Mouse (Mus musculus): Measurements from ENCODE around the gene Hrg.
A peak's percentile ranks its signal among the peaks of the same experiment; 100 is the strongest.
"Not testable (repeated sequence)": the region's sequence is repeated elsewhere in the genome, so short reads cannot be mapped to it uniquely, and the experiment has no call there.

Gene Hrg

GRCm38 (mm10) chr16:22950840-22951395 is at the start of gene Hrg:
Hrg (plus strand) TSS chr16:22951072.
- no peak for DNase-seq (ENCODE audit: low spot score)

- no peak for DNase-seq (ENCODE audit: low spot score)
Observed at GRCm38 (mm10) chr16:22901326-22901725, 49.5 kb upstream of the Hrg start.

DNA sequence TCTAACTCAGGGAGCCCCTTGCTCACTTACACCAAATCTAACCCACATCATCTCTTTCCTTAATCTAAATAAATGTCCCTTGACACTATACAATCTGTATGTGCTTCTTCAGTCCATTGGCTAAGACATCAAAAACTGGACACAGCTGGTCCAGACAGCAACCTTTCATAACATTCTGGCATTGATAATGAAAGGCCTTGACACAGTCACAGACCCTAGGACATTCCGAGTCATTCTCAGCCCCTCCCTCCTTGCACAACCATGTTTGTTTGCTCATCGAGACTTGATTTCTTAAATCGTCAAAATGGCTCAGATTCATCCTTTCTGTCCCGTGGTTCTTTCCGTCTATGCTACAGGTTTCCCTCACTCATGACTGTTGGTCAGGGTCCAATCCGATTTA is 41.6 kb upstream of the Hrg start:
- no peak for DNase-seq (ENCODE audit: low spot score)

DNA sequence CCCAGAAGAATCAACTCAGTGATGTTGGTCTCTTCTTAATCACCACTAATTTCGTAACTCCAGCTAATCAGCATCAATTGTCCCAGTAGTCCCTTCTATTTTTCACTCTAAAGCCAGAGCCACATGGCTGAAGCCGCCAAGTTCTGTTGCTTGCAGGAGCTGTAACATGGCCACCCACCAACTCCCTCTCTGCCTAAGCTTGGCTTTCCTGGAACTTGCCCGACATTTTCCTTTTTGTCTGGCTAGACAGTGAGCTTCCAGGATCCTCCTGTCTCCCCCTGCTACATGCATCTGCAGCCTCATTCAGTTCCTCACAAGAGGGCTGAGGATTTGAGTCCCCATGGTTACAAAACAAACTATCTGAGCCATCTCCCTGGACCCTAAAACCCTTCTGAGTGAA is 38.9 kb upstream of the Hrg start:
- no peak for DNase-seq (ENCODE audit: low spot score)

GRCm38 (mm10) chr16:22912886-22913285 is 38.0 kb upstream of the Hrg start:
- DNase-seq (ENCODE audit: low spot score): no peak

DNA sequence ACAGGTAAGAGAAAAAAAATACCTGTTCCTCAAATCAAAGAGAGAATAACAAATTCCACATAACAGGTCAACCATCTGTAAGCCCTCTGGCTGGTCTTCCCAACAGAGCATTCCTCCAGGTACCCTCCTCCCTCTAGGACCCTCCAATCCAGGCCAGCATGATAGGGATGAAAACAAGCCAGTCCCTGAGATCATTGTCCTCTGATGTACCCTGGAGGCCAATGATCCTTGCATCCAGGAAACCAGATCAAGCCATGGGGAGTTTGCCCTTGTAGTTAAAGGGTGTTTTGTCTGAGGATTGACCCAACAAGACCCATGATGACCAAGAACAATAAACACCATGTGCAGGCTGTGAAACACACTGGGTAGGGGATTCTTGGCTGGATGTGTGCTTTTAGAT is 36.6 kb upstream of the Hrg start:
- no peak for DNase-seq (ENCODE audit: low spot score)

- no peak for DNase-seq (ENCODE audit: low spot score)
Observed at GRCm38 (mm10) chr16:22918034-22918433, 32.8 kb upstream of the Hrg start, which contains the start of gene Fetub. Fetub (plus strand) TSS chr16:22918334.

DNA sequence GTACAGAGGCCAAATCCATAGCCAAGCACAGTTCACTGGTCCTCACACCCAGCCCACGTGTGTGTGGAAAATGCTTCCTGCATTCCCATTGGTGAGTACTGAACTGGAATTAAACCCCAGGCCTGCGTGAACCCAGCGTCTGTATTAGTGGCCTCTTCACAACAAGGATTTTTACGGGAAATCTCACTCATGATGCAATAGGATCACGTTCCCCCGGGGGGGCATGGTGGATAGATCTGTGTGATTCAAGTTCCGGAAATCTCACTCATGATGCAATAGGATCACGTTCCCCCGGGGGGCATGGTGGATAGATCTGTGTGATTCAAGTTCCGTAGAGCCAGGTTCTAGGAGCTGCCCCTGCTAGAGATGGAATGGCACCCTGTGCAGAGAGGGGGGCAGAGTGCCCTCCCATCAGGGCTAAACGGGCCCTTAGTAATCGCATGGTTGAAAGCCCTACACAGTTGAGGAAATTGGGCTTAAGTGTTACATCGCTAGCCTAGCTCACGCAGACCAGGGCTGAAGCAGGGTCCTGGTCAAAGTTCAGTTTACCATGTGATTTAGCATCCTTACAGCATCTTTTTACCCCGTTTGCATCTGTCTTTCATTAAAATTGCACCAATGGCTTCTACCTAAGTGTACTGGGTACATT is 32.1 kb upstream of the Hrg start:
- peak; percentile 35 for DNase-seq (ENCODE audit: low spot score)

DNA sequence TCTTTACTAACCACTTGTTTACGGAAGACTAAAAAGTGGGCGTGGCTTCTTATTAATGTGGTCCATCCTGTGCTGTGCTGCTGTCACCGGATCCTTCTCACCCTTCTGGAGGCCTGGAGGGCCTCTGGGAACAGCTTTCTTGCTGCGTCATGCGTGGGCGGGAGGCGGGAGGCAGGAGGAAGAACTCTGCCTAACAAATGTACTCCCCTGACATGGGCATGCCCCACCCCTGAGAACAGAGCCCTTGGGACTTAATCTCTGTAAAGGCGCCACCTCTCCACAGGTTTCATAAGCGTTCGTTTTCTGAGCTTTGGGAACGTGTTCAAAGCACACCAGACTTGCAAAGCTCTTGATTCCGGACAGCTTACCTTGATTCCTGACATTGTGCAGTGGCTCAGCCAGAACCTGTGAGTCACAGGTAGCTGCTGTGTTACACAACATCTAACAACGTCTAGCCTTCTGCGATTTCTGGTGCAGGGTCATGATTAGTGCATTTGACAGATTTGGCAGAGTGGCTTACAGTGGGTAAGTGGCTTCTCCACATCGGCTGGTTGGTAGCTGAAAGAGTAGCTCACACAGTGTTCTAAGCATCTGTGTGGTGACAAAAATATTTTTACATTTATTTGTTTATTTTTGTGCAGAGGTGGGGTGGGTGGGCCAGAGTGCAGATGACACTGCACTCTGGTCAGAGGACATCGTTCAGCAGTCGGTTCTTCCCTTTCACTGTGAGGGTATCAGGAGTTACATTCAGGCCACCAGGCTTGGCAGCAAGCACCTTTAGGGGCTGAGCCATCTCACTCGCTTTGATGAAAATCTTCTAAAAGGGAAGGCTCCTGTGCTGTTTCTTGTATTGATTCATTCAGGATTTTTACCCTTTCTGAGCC is 30.7 kb upstream of the Hrg start:
- DNase-seq (ENCODE audit: low spot score): no peak

DNA sequence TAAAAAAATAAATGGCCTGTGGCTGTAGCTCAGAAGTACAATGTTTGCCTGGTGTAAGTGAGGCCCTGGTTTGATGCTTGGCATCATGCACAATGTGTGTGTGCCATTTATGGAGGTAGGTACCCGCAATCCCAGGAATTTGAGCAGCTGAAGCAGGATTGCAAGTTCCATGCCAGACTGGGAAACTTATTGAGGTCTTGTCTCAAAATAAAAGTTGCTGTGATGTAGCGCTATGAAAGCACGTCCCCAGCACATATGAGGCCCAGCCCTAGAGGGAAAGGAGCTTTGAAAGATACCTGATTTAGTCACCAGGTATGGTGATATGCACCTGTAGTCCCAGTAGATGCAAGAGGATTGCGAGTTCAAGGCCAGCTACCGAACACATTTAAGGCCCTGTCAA is 29.1 kb upstream of the Hrg start:
- DNase-seq (ENCODE audit: low spot score): no peak

DNA sequence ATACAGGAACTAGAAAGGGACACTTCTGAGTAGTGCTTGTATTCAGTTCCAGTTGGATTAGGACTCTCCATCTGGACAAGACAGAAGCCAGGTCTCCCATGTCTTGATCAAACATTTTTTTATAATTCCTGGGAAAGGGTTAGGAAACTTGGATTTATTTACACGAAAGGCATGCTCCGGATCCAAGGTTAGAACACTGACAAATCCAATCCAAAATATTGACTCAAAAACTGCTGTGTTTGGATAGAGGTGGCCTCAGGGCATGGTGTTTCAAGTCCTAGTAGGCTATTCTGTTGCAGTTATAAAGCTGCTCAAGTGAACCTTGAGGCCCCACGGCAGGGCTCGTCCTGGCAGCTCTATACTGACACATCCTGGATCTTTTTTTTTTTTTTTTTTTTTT is 28.4 kb upstream of the Hrg start:
- no peak for DNase-seq (ENCODE audit: low spot score)

DNA sequence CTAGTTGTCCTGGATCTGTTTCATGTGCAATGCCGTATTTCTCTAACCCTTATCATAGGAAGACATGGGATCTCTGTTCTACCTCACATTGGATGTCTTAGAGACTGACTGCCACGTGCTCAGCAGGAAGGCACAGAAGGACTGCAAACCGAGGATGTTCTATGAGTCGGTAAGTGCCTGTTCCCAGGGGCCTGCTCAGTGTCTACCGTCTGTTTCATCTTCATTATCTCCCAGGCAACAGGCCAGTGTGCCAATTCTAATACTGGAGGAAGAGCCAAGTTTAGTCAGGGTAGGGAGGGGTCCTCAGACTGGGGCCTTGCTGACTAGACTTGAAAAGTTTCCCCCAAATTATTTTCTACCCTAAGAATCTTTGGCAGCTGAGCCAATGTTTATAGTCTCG is 21.3 kb upstream of the Hrg start:
- no peak for DNase-seq (ENCODE audit: low spot score)

- no peak for DNase-seq (ENCODE audit: low spot score)
Observed at GRCm38 (mm10) chr16:22931431-22932200, 19.3 kb upstream of the Hrg start.

DNA sequence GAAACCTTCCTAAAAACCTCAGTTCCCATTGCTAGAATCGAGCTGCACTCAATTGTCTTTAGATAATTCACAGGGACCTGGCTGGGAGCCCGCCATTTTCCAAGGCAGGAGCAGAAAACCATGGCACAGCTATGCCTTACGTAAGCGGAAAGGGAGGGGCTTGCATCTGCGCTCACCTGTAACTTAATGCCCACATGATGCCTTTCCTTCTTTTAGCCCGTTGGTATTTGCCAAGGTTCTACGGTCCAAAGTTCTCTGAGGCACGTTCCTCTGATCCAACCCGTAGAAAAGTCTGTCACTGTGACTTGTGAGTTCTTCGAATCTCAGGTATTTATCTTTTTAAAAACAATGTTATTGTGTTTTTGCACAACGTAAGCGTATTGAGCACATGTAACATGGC is 13.2 kb upstream of the Hrg start:
- no peak for DNase-seq (ENCODE audit: low spot score)

DNA sequence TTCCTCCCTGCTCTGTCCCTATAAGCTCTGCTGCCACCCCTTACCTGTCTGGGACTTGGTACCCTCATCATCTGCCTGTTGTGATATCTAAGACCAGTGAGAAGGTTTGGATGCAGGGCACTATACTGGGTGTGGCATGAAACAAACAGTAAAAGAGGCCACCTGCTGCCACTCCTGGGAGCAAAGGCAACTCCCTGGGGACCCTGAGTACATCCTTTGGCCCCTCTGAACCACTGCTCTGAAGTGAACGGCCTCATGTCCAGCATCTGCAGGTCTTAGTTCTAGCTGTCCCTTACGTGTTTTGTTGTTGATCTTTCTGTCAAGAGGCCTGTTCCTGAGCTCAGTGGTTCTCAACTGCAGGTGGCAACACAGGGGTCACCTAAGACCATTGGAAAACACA is 12.3 kb upstream of the Hrg start:
- DNase-seq (ENCODE audit: low spot score): no peak

GRCm38 (mm10) chr16:22939120-22939695 is 11.7 kb upstream of the Hrg start:
- DNase-seq (ENCODE audit: low spot score): no peak

GRCm38 (mm10) chr16:22941825-22942476 is 8.9 kb upstream of the Hrg start:
- not testable (repeated sequence) for DNase-seq (ENCODE audit: low spot score)

DNA sequence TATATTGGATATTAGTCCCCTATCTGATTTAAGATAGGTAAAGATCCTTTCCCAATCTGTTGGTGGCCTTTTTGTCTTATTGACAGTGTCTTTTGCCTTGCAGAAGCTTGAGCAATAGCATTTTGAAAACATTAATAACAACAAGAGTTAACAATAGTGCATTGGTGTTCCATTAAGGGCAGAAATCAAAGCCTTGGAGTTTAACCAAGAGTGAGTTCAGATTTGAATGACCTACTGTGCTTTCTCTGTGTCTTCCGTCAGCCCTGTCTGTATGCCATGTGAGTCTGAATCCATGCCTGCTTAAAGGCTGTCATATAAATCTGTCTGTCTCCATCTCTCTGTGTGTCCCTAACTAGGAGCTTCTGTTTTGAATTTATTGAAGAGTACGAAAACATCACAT is 3.5 kb upstream of the Hrg start:
- no peak for DNase-seq (ENCODE audit: low spot score)

- DNase-seq (ENCODE audit: low spot score): no peak
Observed at GRCm38 (mm10) chr16:22953069-22953468, 2.2 kb downstream of the Hrg start.

DNA sequence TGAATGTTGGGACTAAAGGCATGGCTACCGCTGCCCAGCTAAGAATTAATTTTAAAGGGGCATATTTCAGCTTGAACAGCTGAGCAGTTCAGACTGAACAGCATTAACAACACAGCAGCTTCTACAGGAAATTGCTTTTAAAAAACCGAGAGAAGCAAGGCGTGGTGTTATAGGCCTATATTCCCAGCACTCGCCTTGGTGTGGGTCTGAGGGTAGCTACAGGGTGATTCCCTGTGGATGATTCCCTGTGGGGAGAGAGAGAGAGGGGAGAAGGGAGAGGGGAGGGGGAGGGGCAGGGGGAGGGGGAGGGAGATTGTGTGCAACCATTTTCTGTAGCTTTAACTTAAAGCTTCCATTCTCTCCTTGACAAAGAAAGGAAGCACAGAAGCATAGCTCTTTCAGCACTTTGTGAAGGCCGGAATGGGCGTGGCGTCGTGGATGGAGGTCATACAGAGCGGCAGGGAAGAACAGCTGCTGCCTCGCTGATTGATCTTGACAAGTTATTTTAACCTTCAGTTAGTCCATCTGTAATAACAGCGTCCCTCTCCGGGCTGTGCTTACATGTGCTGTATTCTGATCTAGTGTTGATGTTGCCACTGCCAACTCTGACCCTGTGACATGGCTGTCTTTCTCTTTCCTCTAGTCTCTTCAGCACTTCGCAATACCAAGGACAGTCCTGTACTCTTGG is 4.7 kb downstream of the Hrg start:
- DNase-seq (ENCODE audit: low spot score): peak; percentile 81

- no peak for DNase-seq (ENCODE audit: low spot score)
Observed at GRCm38 (mm10) chr16:22956085-22956439, 5.2 kb downstream of the Hrg start.

Data from retina, embryonic 14.5 days (tissue).